In genomic region chr3:152353434-152354177, GRCm38 (mm10) we compare ENCODE assay signal across 19 mouse cellular contexts. TPM values are rescaled to one million over a fixed set of nuclear protein-coding genes. Genes with fewer than 3 reads are reported as not detected.
DNase-seq lines count a peak whose midpoint lies in the region; ATAC-seq lines count a peak whose summit lies in the region.
"Had no signal": no experiment of that assay in that cellular context is flagged by ENCODE, and none has a peak within 500 bp of the region (broad histone marks: within the 10 kb centered on the region; RNA-seq: fewer than 3 reads in every experiment).

No protein-coding gene starts in this region.

- ATAC-seq in megakaryocyte, adult 5-6 weeks (ENCODE audit: poor library complexity, severe bottlenecking) = no peak
- no peak for ATAC-seq in intestine, embryonic 15.5 days
- peak; percentile 67; the same call in 1 of the 2 replicates for ATAC-seq in neural tube, embryonic 14.5 days (ENCODE audit: low read depth)
- no peak for ATAC-seq in erythroblast, adult 5-6 weeks (replicated peaks; ENCODE audit: low FRiP score, poor library complexity, severe bottlenecking)
- ATAC-seq: forebrain, embryonic 13.5 days had no signal

- H3K9me3 ChIP-seq in megakaryocyte, embryonic 14.5 days = peaks cover 3% of the 10 kb centered on the region; the same call in 1 of the 2 replicates
- no peaks in the 10 kb centered on the region for H3K9me3 ChIP-seq in intestine, embryonic 15.5 days
- H3K9me3 ChIP-seq in neural tube, embryonic 14.5 days (ENCODE audit: control insufficient read depth, low read length) = no peaks in the 10 kb centered on the region
- H3K9me3 ChIP-seq: forebrain, embryonic 13.5 days had no signal

- no peaks in the 10 kb centered on the region for H3K27me3 ChIP-seq in megakaryocyte, embryonic 14.5 days (replicated peaks)
- no peaks in the 10 kb centered on the region for H3K27me3 ChIP-seq in intestine, embryonic 15.5 days (replicated peaks)
- no peaks in the 10 kb centered on the region for H3K27me3 ChIP-seq in neural tube, embryonic 14.5 days (ENCODE audit: control insufficient read depth, insufficient read depth, low read length)
- H3K27me3 ChIP-seq: CH12.LX; forebrain, embryonic 13.5 days had no signal

- H3K4me2 ChIP-seq in intestine, embryonic 15.5 days (replicated peaks) = no peak overlapping the region
- no peak overlapping the region for H3K4me2 ChIP-seq in neural tube, embryonic 14.5 days (ENCODE audit: low read depth, low read length)
- H3K4me2 ChIP-seq: forebrain, embryonic 13.5 days had no signal

- H3K27ac ChIP-seq in intestine, embryonic 15.5 days = peak overlapping the region; percentile 25; the same call in 1 of the 2 replicates
- H3K27ac ChIP-seq in neural tube, embryonic 14.5 days (ENCODE audit: low read depth, low read length) = peak overlapping the region; percentile 22; the same call in 1 of the 2 replicates
- H3K27ac ChIP-seq: forebrain, embryonic 13.5 days had no signal

- peak; percentile 17 to 20 for DNase-seq in cerebellum, postnatal 10 days
- DNase-seq in cerebellum, adult 9-10 months = no peak
- DNase-seq in right cerebral cortex, postnatal 25 days = no peak
- DNase-seq: adrenal gland, adult 8-10 months; cerebellum, adult 18-20 months; gastrocnemius, postnatal 36 days; heart, postnatal 14 days; kidney, adult 2 months; kidney, postnatal 14 days; lung, adult 2 months; lung, postnatal 36 days; spleen, adult 18-20 months had no signal

- H3K4me1 ChIP-seq in megakaryocyte, embryonic 14.5 days = peaks cover 85% of the 10 kb centered on the region
- H3K4me1 ChIP-seq in intestine, embryonic 15.5 days (replicated peaks) = peaks cover 28% of the 10 kb centered on the region
- peaks cover 9% of the 10 kb centered on the region; the same call in 1 of the 2 replicates for H3K4me1 ChIP-seq in neural tube, embryonic 14.5 days (ENCODE audit: control insufficient read depth, insufficient read depth, low read length)

- H3K36me3 ChIP-seq in megakaryocyte, embryonic 14.5 days (replicated peaks; ENCODE audit: low read length) = peaks cover 59% of the 10 kb centered on the region
- no peaks in the 10 kb centered on the region for H3K36me3 ChIP-seq in intestine, embryonic 15.5 days
- H3K36me3 ChIP-seq in neural tube, embryonic 14.5 days (ENCODE audit: control insufficient read depth, insufficient read depth, low read length) = no peaks in the 10 kb centered on the region

- 71% methylated on average over 10 of the region's 10 CpGs for WGBS in intestine, embryonic 15.5 days
- WGBS in neural tube, embryonic 14.5 days = 50% methylated on average over 10 of the region's 10 CpGs

- no peak overlapping the region for H3K9ac ChIP-seq in intestine, embryonic 15.5 days
- no peak overlapping the region for H3K9ac ChIP-seq in neural tube, embryonic 14.5 days (replicated peaks; ENCODE audit: low read depth, low read length)
- H3K9ac ChIP-seq: forebrain, embryonic 13.5 days had no signal

- peak overlapping the region; percentile 74 for H3K4me3 ChIP-seq in megakaryocyte, embryonic 14.5 days (replicated peaks)
- H3K4me3 ChIP-seq in intestine, embryonic 15.5 days (replicated peaks) = no peak overlapping the region
- H3K4me3 ChIP-seq in neural tube, embryonic 14.5 days (ENCODE audit: low read depth, low read length) = no peak overlapping the region
- H3K4me3 ChIP-seq: forebrain, embryonic 13.5 days had no signal

RNA-seq across cellular contexts. Expression of gene Usp33, which starts 7.3 kb away (rescaled TPM):
- 2.2 TPM in 1 of 2 replicates, not detected in the other for polyA plus RNA-seq in megakaryocyte, embryonic 14.5 days (2012; ENCODE audit: insufficient read depth, low replicate concordance)
- total RNA-seq in megakaryocyte, adult 5-6 weeks (2015) = 42.8 and 46.4 TPM in 2 replicates
- 77.7 and 78.4 TPM in 2 replicates for total RNA-seq in megakaryocyte, adult 5-6 weeks (2017)
- polyA plus RNA-seq in intestine, embryonic 15.5 days (2015; fragmentation: Nextera tagmentation; extraction: Ambion mirVana) = 45.3 and 51.1 TPM in 2 replicates
- 126 and 128 TPM in 2 replicates for polyA plus RNA-seq in neural tube, embryonic 14.5 days (2014; fragmentation: Nextera tagmentation; extraction: Ambion mirVana)
- 55.0 and 59.6 TPM in 2 replicates for total RNA-seq in erythroblast, adult 5-6 weeks (2015; ENCODE audit: low replicate concordance)
- total RNA-seq in erythroblast, adult 5-6 weeks (2017; ENCODE audit: low replicate concordance) = 145 and 182 TPM in 2 replicates

RNA-seq across cellular contexts. Expression of gene Miga1, which starts 13.4 kb away (rescaled TPM):
- polyA plus RNA-seq in megakaryocyte, embryonic 14.5 days (2012; ENCODE audit: insufficient read depth, low replicate concordance) = 5.2 TPM in 1 of 2 replicates, not detected in the other
- total RNA-seq in megakaryocyte, adult 5-6 weeks (2015) = 3.9 and 4.1 TPM in 2 replicates
- 3.1 and 3.2 TPM in 2 replicates for total RNA-seq in megakaryocyte, adult 5-6 weeks (2017)
- polyA plus RNA-seq in intestine, embryonic 15.5 days (2015; fragmentation: Nextera tagmentation; extraction: Ambion mirVana) = 15.3 and 17.4 TPM in 2 replicates
- polyA plus RNA-seq in neural tube, embryonic 14.5 days (2014; fragmentation: Nextera tagmentation; extraction: Ambion mirVana) = 22.5 and 24.1 TPM in 2 replicates
- total RNA-seq in erythroblast, adult 5-6 weeks (2015; ENCODE audit: low replicate concordance) = 3.3 and 5.0 TPM in 2 replicates
- 2.1 and 6.3 TPM in 2 replicates for total RNA-seq in erythroblast, adult 5-6 weeks (2017; ENCODE audit: low replicate concordance)

RNA-seq across cellular contexts. Expression of gene Zzz3, which starts 41.7 kb away (rescaled TPM):
- polyA plus RNA-seq in megakaryocyte, embryonic 14.5 days (2012; ENCODE audit: insufficient read depth, low replicate concordance) = 2.3 and 3.9 TPM in 2 replicates
- total RNA-seq in megakaryocyte, adult 5-6 weeks (2015) = 28.2 and 34.0 TPM in 2 replicates
- 47.8 and 48.3 TPM in 2 replicates for total RNA-seq in megakaryocyte, adult 5-6 weeks (2017)
- 39.3 and 39.8 TPM in 2 replicates for polyA plus RNA-seq in intestine, embryonic 15.5 days (2015; fragmentation: Nextera tagmentation; extraction: Ambion mirVana)
- polyA plus RNA-seq in neural tube, embryonic 14.5 days (2014; fragmentation: Nextera tagmentation; extraction: Ambion mirVana) = 36.3 and 40.6 TPM in 2 replicates
- total RNA-seq in erythroblast, adult 5-6 weeks (2015; ENCODE audit: low replicate concordance) = 12.1 and 16.9 TPM in 2 replicates
- 15.5 and 16.9 TPM in 2 replicates for total RNA-seq in erythroblast, adult 5-6 weeks (2017; ENCODE audit: low replicate concordance)

Comparison
In these comparisons a context has a peak if more than half of its experiments do, and no peak if none do; other contexts are left out.
1. DNase-seq: peak in cerebellum, postnatal 10 days (2 of 2); none in cerebellum, adult 9-10 months (single experiment) and right cerebral cortex, postnatal 25 days (single experiment).
2. RNA of gene Usp33, which starts 7.3 kb away (polyA plus RNA-seq): 126 to 128 TPM in neural tube, embryonic 14.5 days and 45.3 to 51.1 TPM in intestine, embryonic 15.5 days; 2.2 TPM in megakaryocyte, embryonic 14.5 days; every median in the first group is over 10 times any median in the second.